Mouse (Mus musculus) forebrain, embryonic 16.5 days (tissue): Measurements from ENCODE around the gene Baz1b. TPM values are rescaled to one million over a fixed set of nuclear protein-coding genes. Genes with fewer than 3 reads are reported as not detected.

ENCODE experiments used
- ATAC-seq: fragments of 200-750 bp; cut with Nextera tagmentation; 2 replicates; pipeline ENCODE4 v1.8.0; 2017; ENCODE audit warnings: mild to moderate bottlenecking, moderate library complexity
- H3K27ac ChIP-seq: fragments of 300-500 bp; sonication (generic); 2 replicates; pipeline ENCODE4 v1.5.1; 2014; ENCODE audit warnings: low read length, control low read depth
- H3K27me3 ChIP-seq: fragments of 300-500 bp; sonication (generic); replicated peaks from 2 replicates; pipeline ENCODE4 v1.6.1; 2014; ENCODE audit warnings: low read length; ENCODE audit not compliant: control insufficient read depth, insufficient read depth
- H3K36me3 ChIP-seq: fragments of 300-500 bp; sonication (generic); 2 replicates; pipeline ENCODE4 v1.6.1; 2014; ENCODE audit not compliant: control insufficient read depth, insufficient read depth
- H3K4me1 ChIP-seq: fragments of 300-500 bp; sonication (generic); replicated peaks from 2 replicates; pipeline ENCODE4 v1.6.1; 2014; ENCODE audit warnings: low read length; ENCODE audit not compliant: control insufficient read depth, insufficient read depth
- H3K4me2 ChIP-seq: fragments of 300-500 bp; sonication (generic); 2 replicates; pipeline ENCODE4 v1.6.1; 2014; ENCODE audit warnings: mild to moderate bottlenecking, low read length, control low read depth
- H3K4me3 ChIP-seq: fragments of 300-500 bp; sonication (generic); replicated peaks from 2 replicates; pipeline ENCODE4 v1.5.1; 2014; ENCODE audit warnings: mild to moderate bottlenecking, low read length, control low read depth
- H3K9ac ChIP-seq: fragments of 300-500 bp; sonication (generic); replicated peaks from 2 replicates; pipeline ENCODE4 v1.6.1; 2014; ENCODE audit warnings: low read depth, low read length, control low read depth
- H3K9me3 ChIP-seq: fragments of 300-500 bp; sonication (generic); 2 replicates; pipeline ENCODE4 v1.6.1; 2016; ENCODE audit warnings: low read length; ENCODE audit not compliant: control insufficient read depth
- WGBS: fragments of 180-500 bp; shearing (Covaris S2); extraction: QIAGEN DNeasy Blood & Tissue Kit; methylation state at CpG from one replicate; pipeline ENCODE4 v1.1.7; 2014; 5-methylcytosine and 5-hydroxymethylcytosine counted together
- polyA plus RNA-seq: library from polyadenylated mRNA; unstranded; fragments of >200 nt; fragmentation: Nextera tagmentation; extraction: Ambion mirVana; gene quantifications from 2 replicates; pipeline ENCODE4 v1.2.1, GENCODE M21; 2015

Baz1b gene
- polyA plus RNA-seq, 1 experiment from 2014 or later: 34.4 TPM

DNA sequence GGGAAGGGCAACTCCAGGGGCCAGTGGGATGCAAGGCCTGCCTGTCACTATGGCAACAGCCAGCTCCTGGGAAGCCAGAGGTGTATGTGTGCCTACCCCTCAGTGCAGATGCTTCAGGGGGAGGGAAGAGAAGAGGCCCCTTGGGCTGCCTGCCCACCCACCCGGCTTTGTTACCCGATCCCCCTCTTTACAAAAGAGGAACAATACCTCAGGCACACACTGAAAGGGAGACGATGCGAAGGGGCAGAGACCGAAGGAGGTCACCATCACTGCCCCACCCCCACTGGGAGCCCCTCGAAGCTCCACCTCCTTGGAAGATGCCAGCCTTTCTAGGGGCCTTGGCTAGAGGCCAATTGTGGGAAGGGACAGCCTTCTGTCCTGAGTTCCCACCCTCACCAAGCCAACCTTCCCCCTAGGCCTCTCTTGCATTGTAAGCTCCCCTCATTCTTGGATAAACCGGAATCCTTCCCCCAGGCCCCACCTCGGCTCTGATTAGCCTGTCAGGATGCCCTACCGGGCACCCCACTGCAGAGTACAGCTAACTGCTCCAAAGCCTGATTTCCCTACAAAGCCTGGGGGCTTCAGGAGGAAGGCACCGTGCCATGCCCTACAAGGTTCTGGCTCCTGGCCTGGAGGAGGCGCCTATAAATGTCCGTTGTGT, 66.8 kb downstream of the Baz1b start:
- 2% methylated on average over 12 of the region's 12 CpGs for WGBS
- ATAC-seq: peak; percentile 54
- peaks cover 42% of the 10 kb centered on the region for H3K4me1 ChIP-seq
- peak overlapping the region; percentile 8; the same call in 1 of the 2 replicates for H3K9ac ChIP-seq
- H3K27ac ChIP-seq: peak overlapping the region; percentile 34
- H3K9me3 ChIP-seq: no peaks in the 10 kb centered on the region
- no peaks in the 10 kb centered on the region for H3K36me3 ChIP-seq
- peak overlapping the region; percentile 13; the same call in 1 of the 2 replicates for H3K4me2 ChIP-seq
- H3K4me3 ChIP-seq: no peak overlapping the region
- 0 out of 2 replicates have a peak, but pooled peaks cover 2% of the 10 kb centered on the region for H3K27me3 ChIP-seq

DNA sequence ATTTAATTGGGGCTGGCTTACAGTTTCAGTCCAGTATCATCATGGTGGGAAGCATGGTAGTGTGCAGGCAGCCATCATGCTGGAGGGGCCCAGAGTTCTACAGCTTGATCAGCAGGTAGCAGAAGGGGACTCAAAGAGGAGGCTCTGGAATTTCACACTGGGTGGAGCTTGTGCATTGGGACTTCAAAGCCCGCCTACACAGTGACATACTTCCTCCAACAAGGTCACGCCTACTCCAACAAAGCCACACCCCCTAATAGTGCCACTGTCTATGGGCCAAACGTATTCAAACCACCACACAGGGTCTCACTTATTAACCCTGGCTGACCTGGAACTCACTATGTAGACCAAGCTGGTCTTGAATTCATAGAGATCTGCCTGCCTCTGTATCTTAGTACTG, 69.1 kb downstream of the Baz1b start:
- no peak overlapping the region for H3K4me3 ChIP-seq
- no peaks in the 10 kb centered on the region for H3K9me3 ChIP-seq
- WGBS: 95% methylated on average over 3 of the region's 3 CpGs
- H3K27me3 ChIP-seq: no peaks in the 10 kb centered on the region
- H3K4me2 ChIP-seq: no peak overlapping the region
- H3K36me3 ChIP-seq: no peaks in the 10 kb centered on the region
- no peak overlapping the region for H3K27ac ChIP-seq
- peaks cover 28% of the 10 kb centered on the region for H3K4me1 ChIP-seq
- no peak for ATAC-seq
- no peak overlapping the region for H3K9ac ChIP-seq

DNA sequence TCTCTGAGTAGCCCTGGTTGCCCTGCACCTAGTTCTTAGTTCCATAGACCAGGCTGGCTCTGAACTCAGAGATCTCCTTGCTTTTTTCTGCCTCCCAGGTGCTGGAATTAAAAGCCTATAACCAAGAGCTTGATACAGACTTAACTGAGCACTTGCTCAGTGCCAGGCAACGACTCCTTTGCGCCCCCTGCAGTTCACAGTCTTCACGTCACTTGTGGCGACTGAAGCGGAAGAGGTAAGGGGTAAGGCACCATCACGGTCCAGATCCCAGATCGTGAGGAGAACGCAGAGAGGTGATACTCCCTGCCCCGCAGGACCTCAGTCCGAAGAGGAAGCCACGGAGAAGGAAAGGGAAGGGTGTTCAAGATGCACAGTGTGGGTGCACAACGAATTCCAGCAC, 70.5 kb downstream of the Baz1b start:
- Histone ChIP-seq H3K4me2 (no peak overlapping the region), H3K27ac (peak overlapping the region; percentile 88), H3K4me1 (peaks cover 25% of the 10 kb centered on the region), H3K36me3 (no peaks in the 10 kb centered on the region), H3K27me3 (no peaks in the 10 kb centered on the region), H3K9me3 (no peaks in the 10 kb centered on the region), H3K4me3 (no peak overlapping the region), H3K9ac (no peak overlapping the region)
- WGBS: 79% methylated on average over 12 of the region's 12 CpGs
- ATAC-seq: no peak

DNA sequence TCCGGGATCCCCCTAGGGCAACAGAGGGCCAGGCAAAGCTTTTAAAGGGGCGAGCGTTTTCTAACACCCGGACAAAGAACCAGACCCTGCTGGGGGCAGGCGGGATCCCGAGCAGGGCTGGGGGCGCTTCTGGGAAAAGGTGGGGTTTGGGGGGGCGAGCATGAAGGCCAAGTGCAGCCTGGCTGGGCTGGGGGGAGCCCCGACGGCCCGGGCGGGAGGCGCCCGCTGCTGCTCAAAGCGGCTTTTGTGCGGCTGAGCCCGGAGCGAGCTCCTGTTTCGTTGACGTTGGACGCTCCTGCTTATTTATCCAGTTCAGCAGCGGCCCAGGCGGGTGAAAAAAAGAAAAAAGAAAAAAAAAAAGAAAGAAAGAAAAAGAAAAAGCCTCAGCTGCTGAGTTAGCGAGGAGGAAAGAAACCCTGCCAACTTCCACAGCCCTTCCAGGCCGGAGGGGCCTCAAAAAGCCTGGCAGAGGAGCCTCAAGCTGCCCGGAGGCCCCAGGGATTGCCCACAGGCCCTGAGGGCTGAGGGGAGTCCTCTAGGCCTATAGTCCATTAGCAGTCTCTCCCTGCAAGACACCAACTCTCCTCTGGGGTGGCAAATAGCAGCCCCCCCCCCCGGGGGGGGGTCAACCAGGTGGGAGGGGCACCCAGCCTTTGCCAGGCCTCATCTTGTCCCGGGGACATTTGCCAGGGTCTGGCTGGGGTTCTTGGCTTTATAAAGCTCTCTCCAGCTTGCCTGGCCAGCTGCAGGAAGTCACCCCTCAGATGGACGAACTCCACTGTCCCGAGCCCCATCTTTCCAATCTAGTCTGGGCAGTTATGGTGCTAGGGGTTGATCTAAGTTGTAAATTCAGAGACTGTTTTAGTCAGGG, 71.5 kb downstream of the Baz1b start:
- Histone ChIP-seq H3K4me3 (peak overlapping the region; percentile 32), H3K27ac (peak overlapping the region; percentile 88), H3K9ac (peak overlapping the region; percentile 66), H3K9me3 (no peaks in the 10 kb centered on the region), H3K4me2 (peak overlapping the region; percentile 48), H3K36me3 (no peaks in the 10 kb centered on the region), H3K4me1 (peaks cover 18% of the 10 kb centered on the region), H3K27me3 (no peaks in the 10 kb centered on the region)
- ATAC-seq: peak; percentile 68
- WGBS: 4% methylated on average over 30 of the region's 30 CpGs

DNA sequence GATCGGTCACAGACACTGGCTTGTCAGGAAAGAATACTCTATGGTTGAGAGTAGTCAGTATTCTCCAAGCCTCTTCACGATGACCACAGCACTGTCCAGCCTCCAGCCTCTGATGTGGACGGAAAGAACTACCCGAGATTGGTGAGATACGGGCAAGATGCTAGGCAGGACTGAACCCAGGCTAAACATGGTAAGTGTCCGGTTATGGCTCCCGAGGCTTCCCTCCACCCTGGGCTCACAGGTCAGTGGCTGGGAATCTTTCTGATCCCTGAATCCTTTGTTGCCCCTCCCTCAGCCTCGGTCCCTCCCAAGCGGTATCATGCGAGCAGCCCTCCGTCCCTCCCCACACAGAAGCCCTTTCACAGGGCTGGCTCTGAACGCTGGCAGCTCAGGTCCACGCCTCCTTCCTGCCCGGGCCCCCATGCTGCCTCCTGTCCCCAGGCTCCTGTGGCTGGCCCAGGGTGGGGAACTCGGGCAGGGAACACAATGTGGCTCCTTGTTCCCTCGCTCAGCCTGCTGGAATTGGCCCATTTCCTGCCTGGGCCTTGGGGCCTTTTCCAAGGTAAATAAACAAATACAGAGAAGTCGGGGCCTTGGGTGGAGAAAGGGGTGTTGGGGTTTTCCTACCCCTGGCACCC, 76.9 kb downstream of the Baz1b start:
- no peak overlapping the region for H3K9ac ChIP-seq

DNA sequence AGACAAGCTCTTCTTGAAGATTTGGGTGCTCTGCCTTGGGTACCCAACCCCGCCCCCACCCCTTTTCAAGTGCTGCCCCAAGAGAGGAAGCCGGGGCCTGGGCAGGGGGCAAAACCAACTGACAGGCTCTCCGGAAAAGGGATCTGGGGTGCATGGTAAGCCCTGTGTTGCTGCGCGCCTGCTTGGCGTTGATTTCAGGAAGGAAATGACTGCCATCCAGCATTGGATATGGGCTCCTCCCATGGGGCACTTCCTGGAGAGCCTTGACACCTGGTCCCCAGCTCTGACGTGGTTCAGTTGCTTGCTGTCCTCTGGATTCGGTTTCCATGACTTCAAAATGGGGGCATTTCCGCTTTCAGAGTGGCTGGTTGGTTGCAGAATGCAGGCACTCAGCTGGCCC, 77.5 kb downstream of the Baz1b start:
- no peaks in the 10 kb centered on the region for H3K9me3 ChIP-seq
- no peak overlapping the region for H3K4me2 ChIP-seq
- H3K36me3 ChIP-seq: no peaks in the 10 kb centered on the region
- H3K4me1 ChIP-seq: peaks cover 7% of the 10 kb centered on the region; the same call in 1 of the 2 replicates
- H3K27me3 ChIP-seq: no peaks in the 10 kb centered on the region
- H3K4me3 ChIP-seq: no peak overlapping the region
- ATAC-seq: 0 out of 2 replicates have a peak, but pooled peaks have one; percentile 3
- WGBS: 61% methylated on average over 9 of the region's 9 CpGs
- H3K9ac ChIP-seq: no peak overlapping the region
- 0 out of 2 replicates have a peak overlapping the region, but pooled peaks have one; percentile 3 for H3K27ac ChIP-seq

More for the DNA sequence above, 76.9 kb downstream of the Baz1b start:
- Histone ChIP-seq H3K4me1 (peaks cover 7% of the 10 kb centered on the region), H3K36me3 (no peaks in the 10 kb centered on the region), H3K9me3 (no peaks in the 10 kb centered on the region), H3K4me3 (no peak overlapping the region), H3K27ac (0 out of 2 replicates have a peak overlapping the region, but pooled peaks have one; percentile 4), H3K4me2 (no peak overlapping the region; the same call in 1 of the 2 replicates), H3K27me3 (no peaks in the 10 kb centered on the region)
- WGBS: 14% methylated on average over 17 of the region's 17 CpGs
- ATAC-seq: peak; percentile 94

DNA sequence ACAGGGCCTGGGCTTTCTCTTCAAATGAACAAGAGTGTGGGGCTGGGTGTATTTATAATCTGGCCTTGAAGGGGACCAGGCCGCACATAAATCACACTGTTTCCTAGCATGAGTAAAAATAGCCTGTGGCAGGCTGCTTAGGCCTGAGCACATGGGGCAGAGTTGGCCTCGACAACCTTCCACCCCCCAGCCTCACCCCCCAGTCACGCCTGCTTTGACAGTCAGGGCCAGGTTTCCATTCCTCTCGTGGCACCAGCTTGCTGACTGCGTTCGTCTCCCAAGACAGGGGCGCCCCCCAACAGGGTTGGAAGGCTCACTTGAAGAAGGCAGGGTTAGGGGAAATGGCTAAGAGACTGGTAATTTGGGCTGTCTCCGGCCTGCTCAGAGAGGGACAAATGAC, 82.4 kb downstream of the Baz1b start:
- Histone ChIP-seq H3K36me3 (no peaks in the 10 kb centered on the region), H3K4me2 (no peak overlapping the region), H3K4me1 (peaks cover 10% of the 10 kb centered on the region), H3K27ac (no peak overlapping the region), H3K4me3 (no peak overlapping the region), H3K27me3 (no peaks in the 10 kb centered on the region), H3K9me3 (no peaks in the 10 kb centered on the region), H3K9ac (no peak overlapping the region)
- 82% methylated on average over 8 of the region's 8 CpGs for WGBS
- no peak for ATAC-seq

DNA sequence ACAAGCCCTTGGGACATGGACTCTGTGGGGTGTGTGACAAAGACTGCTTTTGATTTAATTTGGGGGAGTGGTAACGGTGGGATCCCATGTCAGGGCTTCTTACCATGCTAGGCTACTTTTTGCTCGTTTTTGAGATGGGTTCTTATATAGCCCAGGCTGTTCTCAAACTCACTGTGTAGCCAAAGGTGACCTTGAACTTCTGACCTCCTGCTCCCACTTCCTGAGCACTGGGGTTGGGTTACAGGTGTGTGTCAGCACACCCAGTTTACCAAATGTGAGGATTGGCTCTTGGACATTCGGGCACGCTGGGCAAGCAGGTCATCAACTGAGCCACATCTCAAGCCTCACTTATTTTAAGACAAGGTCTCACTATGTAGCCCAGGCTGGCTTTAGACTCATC, 83.3 kb downstream of the Baz1b start:
- H3K27me3 ChIP-seq: no peaks in the 10 kb centered on the region
- no peak overlapping the region for H3K4me2 ChIP-seq
- ATAC-seq: no peak
- H3K36me3 ChIP-seq: no peaks in the 10 kb centered on the region
- 84% methylated on average over 4 of the region's 4 CpGs for WGBS
- no peak overlapping the region for H3K9ac ChIP-seq
- no peaks in the 10 kb centered on the region for H3K9me3 ChIP-seq
- no peak overlapping the region for H3K27ac ChIP-seq
- H3K4me1 ChIP-seq: peaks cover 18% of the 10 kb centered on the region
- no peak overlapping the region for H3K4me3 ChIP-seq
